Mouse (Mus musculus) hindbrain, postnatal 0 days (tissue): Measurements from ENCODE around the gene Ddr2. TPM values are rescaled to one million over a fixed set of nuclear protein-coding genes. Genes with fewer than 3 reads are reported as not detected.

Experiments
- ATAC-seq: fragments of 200-750 bp; cut with Nextera tagmentation; 2 replicates; pipeline ENCODE4 v1.8.0; 2017; ENCODE audit warnings: mild to moderate bottlenecking, moderate TSS enrichment, moderate library complexity
- DNase-seq: peaks from one replicate; pipeline ENCODE4 v3.0.0-alpha.2; 2015; ENCODE audit warnings: low spot score
- H3K27ac ChIP-seq: fragments of 300-500 bp; sonication (generic); 2 replicates; pipeline ENCODE4 v1.5.1; 2014; ENCODE audit warnings: mild to moderate bottlenecking
- H3K27me3 ChIP-seq: fragments of 300-500 bp; sonication (generic); 2 replicates; pipeline ENCODE4 v1.6.1; 2014; ENCODE audit warnings: low read length, mixed read lengths; ENCODE audit not compliant: insufficient read depth
- H3K36me3 ChIP-seq: fragments of 300-500 bp; sonication (generic); 2 replicates; pipeline ENCODE4 v1.6.1; 2014; ENCODE audit warnings: low read length, mixed read lengths; ENCODE audit not compliant: insufficient read depth
- H3K4me1 ChIP-seq: fragments of 300-500 bp; sonication (generic); 2 replicates; pipeline ENCODE4 v1.6.1; 2014; ENCODE audit warnings: antibody characterized with exemption, low read length, mixed read lengths; ENCODE audit not compliant: insufficient read depth
- H3K4me2 ChIP-seq: fragments of 300-500 bp; sonication (generic); 2 replicates; pipeline ENCODE4 v1.6.1; 2014; ENCODE audit warnings: low read depth, mild to moderate bottlenecking, low read length, moderate library complexity, mixed read lengths
- H3K4me3 ChIP-seq: fragments of 300-500 bp; sonication (generic); 2 replicates; pipeline ENCODE4 v1.5.1; 2014; ENCODE audit warnings: low read length
- H3K9ac ChIP-seq: fragments of 300-500 bp; sonication (generic); replicated peaks from 2 replicates; pipeline ENCODE4 v1.6.1; 2014; ENCODE audit warnings: mild to moderate bottlenecking, low read length, moderate library complexity, mixed read lengths
- H3K9me3 ChIP-seq: fragments of 300-500 bp; sonication (generic); 2 replicates; pipeline ENCODE4 v1.6.1; 2016; ENCODE audit warnings: low read length, mixed read lengths
- CTCF ChIP-seq: IDR thresholded peaks from 2 replicates; pipeline ENCODE4 v1.5.1; 2016; ENCODE audit warnings: antibody characterized with exemption, control low read depth, low read depth
- whole genome bisulfite sequencing: fragments of 180-500 bp; shearing (Covaris S2); extraction: QIAGEN DNeasy Blood & Tissue Kit; methylation state at CpG from one replicate; pipeline ENCODE4 v1.1.7; 2014; 5-methylcytosine and 5-hydroxymethylcytosine counted together
- polyA plus RNA-seq: library from polyadenylated mRNA; unstranded; fragments of >200 nt; fragmentation: Nextera tagmentation; extraction: Ambion mirVana; gene quantifications from 2 replicates; pipeline ENCODE4 v1.2.1, GENCODE M21; 2015
- total RNA-seq: library from RNA; depleted of rRNA; stranded (reverse); fragments of >200 nt; gene quantifications from 2 replicates; pipeline ENCODE4 v1.2.3, GENCODE M21; 2014

Gene Ddr2
- total and polyA plus RNA-seq, 2 experiments from 2014 or later = 8.5 to 9.6 TPM

- DNase-seq (no peak), ATAC-seq (no peak)
- Histone ChIP-seq H3K9me3 (no peaks in the 10 kb centered on the region), H3K36me3 (no peaks in the 10 kb centered on the region), H3K4me2 (no peak overlapping the region), H3K4me1 (no peaks in the 10 kb centered on the region), H3K27ac (no peak overlapping the region), H3K9ac (no peak overlapping the region), H3K4me3 (no peak overlapping the region), H3K27me3 (no peaks in the 10 kb centered on the region)
- TF ChIP-seq CTCF = no peak
- WGBS = 88% methylated on average over 8 of the region's 8 CpGs
Measured at GRCm38 (mm10) chr1:170073768-170074167, 36.8 kb downstream of the Ddr2 start.

GRCm38 (mm10) chr1:170069143-170069542, 41.4 kb downstream of the Ddr2 start:
- 90% methylated on average over 5 of the region's 5 CpGs for WGBS
- Histone ChIP-seq H3K27me3 (no peaks in the 10 kb centered on the region), H3K4me1 (no peaks in the 10 kb centered on the region), H3K9ac (no peak overlapping the region), H3K27ac (no peak overlapping the region), H3K9me3 (no peaks in the 10 kb centered on the region), H3K4me3 (no peak overlapping the region), H3K4me2 (no peak overlapping the region), H3K36me3 (no peaks in the 10 kb centered on the region)
- DNase-seq (no peak), ATAC-seq (no peak)
- TF ChIP-seq CTCF = no peak

- H3K27ac ChIP-seq = no peak overlapping the region
- no peaks in the 10 kb centered on the region for H3K9me3 ChIP-seq
- WGBS = 66% methylated on average over 2 of the region's 2 CpGs
Measured at GRCm38 (mm10) chr1:170065931-170066330, 44.6 kb downstream of the Ddr2 start.

GRCm38 (mm10) chr1:170065009-170065408, 45.6 kb downstream of the Ddr2 start:
- 89% methylated on average over 8 of the region's 8 CpGs for WGBS

More at GRCm38 (mm10) chr1:170065931-170066330, 44.6 kb downstream of the Ddr2 start:
- Histone ChIP-seq H3K4me2 (no peak overlapping the region), H3K27me3 (no peaks in the 10 kb centered on the region), H3K9ac (no peak overlapping the region), H3K4me1 (no peaks in the 10 kb centered on the region), H3K36me3 (no peaks in the 10 kb centered on the region), H3K4me3 (no peak overlapping the region)
- ATAC-seq (no peak), DNase-seq (no peak)
- no peak for TF ChIP-seq CTCF

GRCm38 (mm10) chr1:170064083-170064494, 46.5 kb downstream of the Ddr2 start:
- DNase-seq (peak; percentile 6), ATAC-seq (no peak)

More at GRCm38 (mm10) chr1:170065009-170065408, 45.6 kb downstream of the Ddr2 start:
- H3K27me3 ChIP-seq = no peaks in the 10 kb centered on the region
- H3K4me1 ChIP-seq = no peaks in the 10 kb centered on the region
- H3K4me3 ChIP-seq = no peak overlapping the region
- no peak overlapping the region for H3K9ac ChIP-seq
- no peak for ATAC-seq
- H3K9me3 ChIP-seq = no peaks in the 10 kb centered on the region
- DNase-seq = no peak
- no peaks in the 10 kb centered on the region for H3K36me3 ChIP-seq
- TF ChIP-seq CTCF = no peak
- no peak overlapping the region for H3K27ac ChIP-seq
- H3K4me2 ChIP-seq = no peak overlapping the region

GRCm38 (mm10) chr1:170060214-170060613, 50.3 kb downstream of the Ddr2 start:
- Histone ChIP-seq H3K9me3 (no peaks in the 10 kb centered on the region), H3K4me1 (no peaks in the 10 kb centered on the region), H3K4me2 (no peak overlapping the region), H3K36me3 (no peaks in the 10 kb centered on the region), H3K27ac (no peak overlapping the region), H3K9ac (no peak overlapping the region), H3K27me3 (no peaks in the 10 kb centered on the region), H3K4me3 (no peak overlapping the region)
- DNase-seq (no peak), ATAC-seq (no peak)
- no peak for TF ChIP-seq CTCF
- WGBS = 82% methylated on average over 3 of the region's 3 CpGs

More at GRCm38 (mm10) chr1:170064083-170064494, 46.5 kb downstream of the Ddr2 start:
- Histone ChIP-seq H3K9ac (no peak overlapping the region), H3K27me3 (no peaks in the 10 kb centered on the region), H3K4me3 (no peak overlapping the region), H3K4me1 (no peaks in the 10 kb centered on the region), H3K27ac (no peak overlapping the region), H3K9me3 (no peaks in the 10 kb centered on the region), H3K4me2 (no peak overlapping the region), H3K36me3 (no peaks in the 10 kb centered on the region)
- WGBS = 78% methylated on average over 9 of the region's 9 CpGs
- TF ChIP-seq CTCF = no peak

- H3K9ac ChIP-seq = no peak overlapping the region
- ATAC-seq (no peak), DNase-seq (no peak)
- no peaks in the 10 kb centered on the region for H3K9me3 ChIP-seq
- H3K36me3 ChIP-seq = no peaks in the 10 kb centered on the region
- no peaks in the 10 kb centered on the region for H3K27me3 ChIP-seq
- H3K4me1 ChIP-seq = no peaks in the 10 kb centered on the region
- no peak overlapping the region for H3K4me3 ChIP-seq
- no peak overlapping the region for H3K4me2 ChIP-seq
- no peak for TF ChIP-seq CTCF
- H3K27ac ChIP-seq = no peak overlapping the region
- 69% methylated on average over 9 of the region's 9 CpGs for WGBS
Measured at GRCm38 (mm10) chr1:170059347-170059746, 51.2 kb downstream of the Ddr2 start.
